Comparison of ENCODE assay signal across 9 mouse cellular contexts in genomic region chr7:91226442-91226841, GRCm38 (mm10).
DNase-seq lines count a peak whose midpoint lies in the region; ATAC-seq and TF ChIP-seq lines count a peak whose summit lies in the region.
"Had no signal": no experiment of that assay in that cellular context is flagged by ENCODE, and none has a peak within 500 bp of the region (broad histone marks: within the 10 kb centered on the region; RNA-seq: fewer than 3 reads in every experiment).

No protein-coding gene starts in this region.

- no peak overlapping the region for H3K4me3 ChIP-seq in testis, adult 2 months (ENCODE audit: control insufficient read depth, low read depth, low read length)
- no peak overlapping the region for H3K4me3 ChIP-seq in embryonic facial prominence, embryonic 14.5 days (ENCODE audit: low read depth, low read length)
- no peak overlapping the region for H3K4me3 ChIP-seq in kidney, adult 2 months (ENCODE audit: insufficient read depth, low read depth, low read length)
- no peak overlapping the region for H3K4me3 ChIP-seq in limb, embryonic 10.5 days
- no peak overlapping the region for H3K4me3 ChIP-seq in neural tube, embryonic 14.5 days (ENCODE audit: low read depth, low read length)
- H3K4me3 ChIP-seq: myocyte had no signal

- H3K27me3 ChIP-seq in testis, adult 2 months (ENCODE audit: control insufficient read depth, insufficient read depth, low read length) = no peaks in the 10 kb centered on the region
- no peaks in the 10 kb centered on the region for H3K27me3 ChIP-seq in embryonic facial prominence, embryonic 14.5 days (replicated peaks; ENCODE audit: control insufficient read depth, insufficient read depth, low read length)
- no peaks in the 10 kb centered on the region for H3K27me3 ChIP-seq in kidney, adult 2 months (replicated peaks; ENCODE audit: control insufficient read depth, insufficient read depth, low read length)
- no peaks in the 10 kb centered on the region for H3K27me3 ChIP-seq in limb, embryonic 10.5 days (ENCODE audit: low read depth, poor library complexity, severe bottlenecking)
- no peaks in the 10 kb centered on the region for H3K27me3 ChIP-seq in neural tube, embryonic 14.5 days (ENCODE audit: control insufficient read depth, insufficient read depth, low read length)

- H3K36me3 ChIP-seq in testis, adult 2 months (ENCODE audit: control insufficient read depth, insufficient read depth, low read length) = no peaks in the 10 kb centered on the region
- H3K36me3 ChIP-seq in embryonic facial prominence, embryonic 14.5 days (ENCODE audit: control insufficient read depth, insufficient read depth, low read length) = no peaks in the 10 kb centered on the region
- H3K36me3 ChIP-seq in kidney, adult 2 months (ENCODE audit: control insufficient read depth, insufficient read depth, low read length) = no peaks in the 10 kb centered on the region
- H3K36me3 ChIP-seq in limb, embryonic 10.5 days = no peaks in the 10 kb centered on the region
- H3K36me3 ChIP-seq in neural tube, embryonic 14.5 days (ENCODE audit: control insufficient read depth, insufficient read depth, low read length) = no peaks in the 10 kb centered on the region

- H3K9me3 ChIP-seq in embryonic facial prominence, embryonic 14.5 days (ENCODE audit: control insufficient read depth, low read length) = no peaks in the 10 kb centered on the region
- H3K9me3 ChIP-seq in limb, embryonic 10.5 days (replicated peaks) = no peaks in the 10 kb centered on the region
- H3K9me3 ChIP-seq in neural tube, embryonic 14.5 days (ENCODE audit: control insufficient read depth, low read length) = no peaks in the 10 kb centered on the region

- TF ChIP-seq CTCF in testis, adult 2 months (IDR thresholded peaks at IDR 0.05; ENCODE audit: control insufficient read depth, insufficient read depth, insufficient replicate concordance, low read depth, low read length) = peak; percentile 38; the same call in 1 of the 2 replicates
- TF ChIP-seq CTCF in kidney, adult 2 months (conservative IDR thresholded peaks at IDR 0.05; ENCODE audit: insufficient read depth, insufficient read length, low read depth, low read length) = peak; percentile 39

- no peak overlapping the region; the same call in 1 of the 2 replicates for H3K4me2 ChIP-seq in embryonic facial prominence, embryonic 14.5 days (ENCODE audit: low read depth, low read length)
- no peak overlapping the region for H3K4me2 ChIP-seq in neural tube, embryonic 14.5 days (ENCODE audit: low read depth, low read length)

- no peak overlapping the region for H3K27ac ChIP-seq in testis, adult 2 months (ENCODE audit: control insufficient read depth, insufficient read depth, low read depth, low read length)
- H3K27ac ChIP-seq in embryonic facial prominence, embryonic 14.5 days (replicated peaks; ENCODE audit: low read depth, low read length) = no peak overlapping the region
- H3K27ac ChIP-seq in kidney, adult 2 months (ENCODE audit: insufficient read depth, low read depth, low read length) = no peak overlapping the region
- no peak overlapping the region for H3K27ac ChIP-seq in limb, embryonic 10.5 days
- H3K27ac ChIP-seq in neural tube, embryonic 14.5 days (ENCODE audit: low read depth, low read length) = no peak overlapping the region

- WGBS in embryonic facial prominence, embryonic 14.5 days = under 1% methylated on average over 5 of the region's 5 CpGs
- WGBS in kidney, adult 2 months = under 1% methylated on average over 5 of the region's 5 CpGs
- WGBS in limb, embryonic 10.5 days = 2% methylated on average over 5 of the region's 5 CpGs
- 0% methylated on average over 5 of the region's 5 CpGs for WGBS in neural tube, embryonic 14.5 days

- no peak for DNase-seq in testis, postnatal 14 days (ENCODE audit: low spot score)
- DNase-seq in adrenal gland, postnatal 36 days = peak; percentile 28 to 52
- DNase-seq in embryonic facial prominence, embryonic 14.5 days (ENCODE audit: low spot score) = peak; percentile 81
- DNase-seq in kidney, adult 2 months = peak; percentile 62
- peak; percentile 36 for DNase-seq in limb, embryonic 10.5 days (ENCODE audit: low spot score)
- DNase-seq in spleen, adult 18-20 months = no peak

- H3K9ac ChIP-seq in embryonic facial prominence, embryonic 14.5 days (ENCODE audit: low read depth, low read length) = no peak overlapping the region
- H3K9ac ChIP-seq in neural tube, embryonic 14.5 days (replicated peaks; ENCODE audit: low read depth, low read length) = no peak overlapping the region

- ATAC-seq in embryonic facial prominence, embryonic 14.5 days (ENCODE audit: low read depth) = peak; percentile 67; the same call in 1 of the 2 replicates
- peak; percentile 85 for ATAC-seq in neural tube, embryonic 14.5 days (ENCODE audit: low read depth)

- no peaks in the 10 kb centered on the region for H3K4me1 ChIP-seq in testis, adult 2 months (ENCODE audit: control insufficient read depth, insufficient read depth, low read length)
- no peaks in the 10 kb centered on the region for H3K4me1 ChIP-seq in embryonic facial prominence, embryonic 14.5 days (ENCODE audit: control insufficient read depth, insufficient read depth, low read length)
- H3K4me1 ChIP-seq in kidney, adult 2 months (ENCODE audit: control insufficient read depth, insufficient read depth, low read length) = no peaks in the 10 kb centered on the region
- no peaks in the 10 kb centered on the region for H3K4me1 ChIP-seq in limb, embryonic 10.5 days
- no peaks in the 10 kb centered on the region for H3K4me1 ChIP-seq in neural tube, embryonic 14.5 days (ENCODE audit: control insufficient read depth, insufficient read depth, low read length)

- no peak for TF ChIP-seq POLR2A in testis, adult 2 months (IDR thresholded peaks at IDR 0.05; ENCODE audit: control insufficient read depth, low read depth, low read length)
- no peak for TF ChIP-seq POLR2A in kidney, adult 2 months (IDR thresholded peaks at IDR 0.05; ENCODE audit: low read depth, low read length)

Comparison
In these comparisons a context has a peak if more than half of its experiments do, and no peak if none do; other contexts are left out.
1. DNase-seq: peak in adrenal gland, postnatal 36 days (2 of 2), embryonic facial prominence, embryonic 14.5 days (single experiment), kidney, adult 2 months (single experiment) and limb, embryonic 10.5 days (single experiment); none in testis, postnatal 14 days (single experiment) and spleen, adult 18-20 months (0 of 2).